Comparison of ENCODE assay signal across 8 mouse cellular contexts in the genomic region with DNA sequence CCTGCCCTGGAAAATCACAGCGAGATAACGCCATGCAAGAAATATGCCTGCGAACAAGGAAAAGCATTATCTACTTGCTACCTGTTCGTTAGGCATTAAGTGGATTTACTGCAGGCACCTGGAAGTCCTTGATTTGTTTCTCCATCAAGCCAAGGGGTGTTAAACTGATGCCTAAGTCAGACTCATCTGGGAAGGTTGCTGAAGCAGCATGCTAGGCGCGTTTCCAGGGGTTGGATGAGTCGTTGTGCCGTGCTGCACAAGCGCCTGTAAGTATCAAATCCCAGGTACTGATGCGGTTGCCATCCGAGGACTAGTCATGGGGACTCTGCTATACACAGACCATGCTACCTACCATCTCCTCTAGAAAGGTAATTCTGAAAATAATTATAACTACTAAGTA. TPM values are rescaled to one million over a fixed set of nuclear protein-coding genes. Genes with fewer than 3 reads are reported as not detected.
A peak's percentile ranks its signal among the peaks of the same experiment; 100 is the strongest.
DNase-seq lines count a peak whose midpoint lies in the region; ATAC-seq and TF ChIP-seq lines count a peak whose summit lies in the region.

No protein-coding gene starts in this region.

- 0 out of 2 replicates have a peak overlapping the region, but pooled peaks have one; percentile 96 for H3K4me3 ChIP-seq in kidney, postnatal 0 days (replicated peaks; ENCODE audit: low read depth, low read length)
- H3K4me3 ChIP-seq in forebrain, embryonic 12.5 days (replicated peaks) = peak overlapping the region; percentile 87; the same call in 1 of the 2 replicates
- peak overlapping the region; percentile 89 for H3K4me3 ChIP-seq in intestine, embryonic 16.5 days (ENCODE audit: low read length)
- no peak overlapping the region for H3K4me3 ChIP-seq in neural tube, embryonic 12.5 days
- no peak overlapping the region for H3K4me3 ChIP-seq in thymus, adult 2 months (ENCODE audit: control insufficient read depth, insufficient read depth, low read length)

- no peak overlapping the region for H3K9ac ChIP-seq in kidney, postnatal 0 days (ENCODE audit: low read depth, low read length)
- H3K9ac ChIP-seq in forebrain, embryonic 12.5 days = no peak overlapping the region
- peak overlapping the region; percentile 95 for H3K9ac ChIP-seq in intestine, embryonic 16.5 days (ENCODE audit: low read depth, low read length)
- no peak overlapping the region for H3K9ac ChIP-seq in neural tube, embryonic 12.5 days

- no peak for ATAC-seq in kidney, postnatal 0 days (replicated peaks; ENCODE audit: low FRiP score, low read depth)
- ATAC-seq in forebrain, embryonic 12.5 days (ENCODE audit: low FRiP score) = no peak
- no peak for ATAC-seq in intestine, embryonic 16.5 days
- ATAC-seq in neural tube, embryonic 12.5 days (ENCODE audit: low FRiP score, low read depth) = no peak

- H3K27ac ChIP-seq in kidney, postnatal 0 days = 0 out of 2 replicates have a peak overlapping the region, but pooled peaks have one; percentile 77
- peak overlapping the region; percentile 98 for H3K27ac ChIP-seq in forebrain, embryonic 12.5 days
- peak overlapping the region; percentile 47 for H3K27ac ChIP-seq in intestine, embryonic 16.5 days (ENCODE audit: low read length)
- H3K27ac ChIP-seq in neural tube, embryonic 12.5 days = no peak overlapping the region
- H3K27ac ChIP-seq in thymus, adult 2 months (ENCODE audit: control insufficient read depth, insufficient read depth, low read length) = no peak overlapping the region

- TF ChIP-seq POLR2A in thymus, adult 2 months (IDR thresholded peaks at IDR 0.05; ENCODE audit: control insufficient read depth, extremely low read depth, insufficient read depth, low read length, poor library complexity) = no peak

- 37% methylated on average over 11 of the region's 11 CpGs for WGBS in kidney, postnatal 0 days
- 31% methylated on average over 11 of the region's 11 CpGs for WGBS in forebrain, embryonic 12.5 days
- WGBS in intestine, embryonic 16.5 days = 31% methylated on average over 11 of the region's 11 CpGs
- WGBS in neural tube, embryonic 12.5 days = 35% methylated on average over 11 of the region's 11 CpGs
- 45% methylated on average over 11 of the region's 11 CpGs for WGBS in thymus, adult 2 months

- no peaks in the 10 kb centered on the region for H3K36me3 ChIP-seq in kidney, postnatal 0 days (ENCODE audit: insufficient read depth, low read length)
- no peaks in the 10 kb centered on the region for H3K36me3 ChIP-seq in forebrain, embryonic 12.5 days (replicated peaks)
- no peaks in the 10 kb centered on the region for H3K36me3 ChIP-seq in intestine, embryonic 16.5 days (ENCODE audit: control insufficient read depth, insufficient read depth, low read length)
- H3K36me3 ChIP-seq in neural tube, embryonic 12.5 days = no peaks in the 10 kb centered on the region
- no peaks in the 10 kb centered on the region for H3K36me3 ChIP-seq in thymus, adult 2 months (ENCODE audit: control insufficient read depth, insufficient read depth, low read length)

- H3K27me3 ChIP-seq in kidney, postnatal 0 days (ENCODE audit: insufficient read depth, low read length) = no peaks in the 10 kb centered on the region
- 0 out of 2 replicates have a peak, but pooled peaks cover 6% of the 10 kb centered on the region for H3K27me3 ChIP-seq in forebrain, embryonic 12.5 days
- no peaks in the 10 kb centered on the region for H3K27me3 ChIP-seq in intestine, embryonic 16.5 days (replicated peaks; ENCODE audit: control insufficient read depth, insufficient read depth, low read length)
- no peaks in the 10 kb centered on the region for H3K27me3 ChIP-seq in neural tube, embryonic 12.5 days (replicated peaks)
- no peaks in the 10 kb centered on the region; the same call in 1 of the 2 replicates for H3K27me3 ChIP-seq in thymus, adult 2 months (ENCODE audit: control insufficient read depth, insufficient read depth, low read length)

- DNase-seq in kidney, postnatal 0 days (ENCODE audit: low spot score) = no peak
- DNase-seq in kidney, adult 8-10 months = no peak
- no peak for DNase-seq in c-Kit-positive CD71-positive TER-119-positive erythroid progenitor cells, embryonic 14.5 days (ENCODE audit: low spot score)
- DNase-seq in gastrocnemius, adult 8-10 months (ENCODE audit: low spot score in 2 of 2) = no peak
- no peak for DNase-seq in thymus, adult 2 months

- no peak for TF ChIP-seq CTCF in kidney, postnatal 0 days (IDR thresholded peaks at IDR 0.05; ENCODE audit: low read depth)
- no peak for TF ChIP-seq CTCF in thymus, adult 2 months (IDR thresholded peaks at IDR 0.05; ENCODE audit: borderline replicate concordance, control insufficient read depth, extremely low read depth, insufficient read depth, low read length, poor library complexity)

- peak overlapping the region; percentile 80 for H3K4me2 ChIP-seq in kidney, postnatal 0 days (ENCODE audit: low read length)
- H3K4me2 ChIP-seq in forebrain, embryonic 12.5 days = peak overlapping the region; percentile 81
- H3K4me2 ChIP-seq in intestine, embryonic 16.5 days (ENCODE audit: low read depth, low read length) = peak overlapping the region; percentile 90
- H3K4me2 ChIP-seq in neural tube, embryonic 12.5 days (replicated peaks) = peak overlapping the region; percentile 77

- no peaks in the 10 kb centered on the region for H3K9me3 ChIP-seq in kidney, postnatal 0 days (replicated peaks; ENCODE audit: low read length)
- H3K9me3 ChIP-seq in forebrain, embryonic 12.5 days = no peaks in the 10 kb centered on the region
- H3K9me3 ChIP-seq in intestine, embryonic 16.5 days (ENCODE audit: control insufficient read depth, low read length) = no peaks in the 10 kb centered on the region
- no peaks in the 10 kb centered on the region for H3K9me3 ChIP-seq in neural tube, embryonic 12.5 days

- peaks cover 32% of the 10 kb centered on the region for H3K4me1 ChIP-seq in kidney, postnatal 0 days (replicated peaks; ENCODE audit: insufficient read depth, low read length)
- H3K4me1 ChIP-seq in forebrain, embryonic 12.5 days = peaks cover 27% of the 10 kb centered on the region
- peaks cover 28% of the 10 kb centered on the region for H3K4me1 ChIP-seq in intestine, embryonic 16.5 days (ENCODE audit: control insufficient read depth, insufficient read depth, low read length)
- peaks cover 33% of the 10 kb centered on the region for H3K4me1 ChIP-seq in neural tube, embryonic 12.5 days
- peaks cover 12% of the 10 kb centered on the region for H3K4me1 ChIP-seq in thymus, adult 2 months (replicated peaks; ENCODE audit: control insufficient read depth, insufficient read depth, low read length)

RNA-seq across cellular contexts. Expression of a gene that starts 0.6 kb away (rescaled TPM):
- 47.0 and 52.7 TPM in 2 replicates for polyA plus RNA-seq in kidney, postnatal 0 days (2015; fragmentation: Nextera tagmentation; extraction: Ambion mirVana)
- 53.4 and 56.5 TPM in 2 replicates for polyA plus RNA-seq in forebrain, embryonic 12.5 days (2016; fragmentation: Nextera tagmentation; extraction: Ambion mirVana)
- 31.2 and 32.8 TPM in 2 replicates for polyA plus RNA-seq in intestine, embryonic 16.5 days (2015; fragmentation: Nextera tagmentation; extraction: Ambion mirVana)
- 80.5 and 88.5 TPM in 2 replicates for polyA plus RNA-seq in neural tube, embryonic 12.5 days (2016; fragmentation: Nextera tagmentation; extraction: Ambion mirVana)
- total RNA-seq in gastrocnemius, adult 8-10 months (2022) = 10 to 100 TPM; 29.3 to 55.9 (median 38.8) TPM
- polyA plus RNA-seq in thymus, adult 2 months (2012; rRNA removed) = 2.6 and 3.6 TPM in 2 replicates

RNA-seq across cellular contexts. Expression of a gene that starts 56.7 kb away (rescaled TPM):
- 51.3 and 63.3 TPM in 2 replicates for polyA plus RNA-seq in kidney, postnatal 0 days (2015; fragmentation: Nextera tagmentation; extraction: Ambion mirVana)
- polyA plus RNA-seq in forebrain, embryonic 12.5 days (2016; fragmentation: Nextera tagmentation; extraction: Ambion mirVana) = 539 and 554 TPM in 2 replicates
- 75.0 and 89.7 TPM in 2 replicates for polyA plus RNA-seq in intestine, embryonic 16.5 days (2015; fragmentation: Nextera tagmentation; extraction: Ambion mirVana)
- polyA plus RNA-seq in neural tube, embryonic 12.5 days (2016; fragmentation: Nextera tagmentation; extraction: Ambion mirVana) = 696 and 765 TPM in 2 replicates
- total RNA-seq in gastrocnemius, adult 8-10 months (2022) = 1 to 10 TPM; 4.5 to 9.3 (median 5.2) TPM
- 4.8 and 5.1 TPM in 2 replicates for polyA plus RNA-seq in thymus, adult 2 months (2012; rRNA removed)

Comparison
In these comparisons a context has a peak if more than half of its experiments do, and no peak if none do; other contexts are left out.
1. H3K27ac ChIP-seq: peak in kidney, postnatal 0 days (single experiment), forebrain, embryonic 12.5 days (single experiment) and intestine, embryonic 16.5 days (single experiment); none in neural tube, embryonic 12.5 days (single experiment) and thymus, adult 2 months (single experiment).
2. H3K4me3 ChIP-seq: peak in kidney, postnatal 0 days (single experiment), forebrain, embryonic 12.5 days (single experiment) and intestine, embryonic 16.5 days (single experiment); none in neural tube, embryonic 12.5 days (single experiment) and thymus, adult 2 months (single experiment).
3. Peak in every context shown above with its lines, with median percentiles within 50 percentile points of each other: H3K4me2 ChIP-seq.